In genomic region chr2:30119641-30120051, GRCm38 (mm10) we compare ENCODE assay signal across 10 mouse cellular contexts. TPM values are rescaled to one million over a fixed set of nuclear protein-coding genes. Genes with fewer than 3 reads are reported as not detected.
DNase-seq lines count a peak whose midpoint lies in the region; ATAC-seq lines count a peak whose summit lies in the region.
"Had no signal": no experiment of that assay in that cellular context is flagged by ENCODE, and none has a peak within 500 bp of the region (broad histone marks: within the 10 kb centered on the region; RNA-seq: fewer than 3 reads in every experiment).

No protein-coding gene starts in this region.

- H3K27me3 ChIP-seq in hindbrain, embryonic 10.5 days (ENCODE audit: insufficient read depth, poor library complexity, severe bottlenecking), result no peaks in the 10 kb centered on the region
- no peaks in the 10 kb centered on the region for H3K27me3 ChIP-seq in hindbrain, embryonic 16.5 days (replicated peaks; ENCODE audit: control insufficient read depth, insufficient read depth, low read length)
- H3K27me3 ChIP-seq in intestine, embryonic 16.5 days (replicated peaks; ENCODE audit: control insufficient read depth, insufficient read depth, low read length), result no peaks in the 10 kb centered on the region
- H3K27me3 ChIP-seq: embryonic facial prominence, embryonic 15.5 days; limb, embryonic 13.5 days had no signal

- no peak for ATAC-seq in hindbrain, embryonic 16.5 days
- no peak for ATAC-seq in intestine, embryonic 16.5 days

- H3K4me2 ChIP-seq in hindbrain, embryonic 16.5 days (ENCODE audit: low read length), result no peak overlapping the region; the same call in 1 of the 2 replicates
- H3K4me2 ChIP-seq in intestine, embryonic 16.5 days (ENCODE audit: low read depth, low read length), result no peak overlapping the region
- H3K4me2 ChIP-seq: embryonic facial prominence, embryonic 15.5 days; limb, embryonic 13.5 days had no signal

- WGBS in hindbrain, embryonic 10.5 days, result 20% methylated on average over 6 of the region's 6 CpGs
- WGBS in hindbrain, embryonic 16.5 days, result 6% methylated on average over 6 of the region's 6 CpGs
- WGBS in intestine, embryonic 16.5 days, result 52% methylated on average over 6 of the region's 6 CpGs

- no peaks in the 10 kb centered on the region for H3K9me3 ChIP-seq in hindbrain, embryonic 10.5 days
- H3K9me3 ChIP-seq in hindbrain, embryonic 16.5 days (ENCODE audit: control insufficient read depth, low read length), result no peaks in the 10 kb centered on the region
- H3K9me3 ChIP-seq in intestine, embryonic 16.5 days (ENCODE audit: control insufficient read depth, low read length), result no peaks in the 10 kb centered on the region
- H3K9me3 ChIP-seq: embryonic facial prominence, embryonic 15.5 days; limb, embryonic 13.5 days had no signal

- H3K36me3 ChIP-seq in hindbrain, embryonic 10.5 days, result peaks cover 10% of the 10 kb centered on the region; the same call in 1 of the 2 replicates
- no peaks in the 10 kb centered on the region for H3K36me3 ChIP-seq in hindbrain, embryonic 16.5 days (ENCODE audit: control insufficient read depth, insufficient read depth, low read length)
- no peaks in the 10 kb centered on the region for H3K36me3 ChIP-seq in intestine, embryonic 16.5 days (ENCODE audit: control insufficient read depth, insufficient read depth, low read length)

- no peak for DNase-seq in hindbrain, embryonic 10.5 days (ENCODE audit: low spot score)
- DNase-seq in frontal cortex, adult 2 months (ENCODE audit: extremely low spot score in 1 of 2, low spot score in 1 of 2), result peak; percentile 69 to 82
- peak; percentile 75 to 80 for DNase-seq in left cerebral cortex, postnatal 36 days (ENCODE audit: low spot score in 2 of 2)
- DNase-seq in thymus, adult 18-20 months, result peak; percentile 47 to 73
- DNase-seq in kidney, postnatal 36 days, result no peak
- DNase-seq in heart, adult 8-10 months (ENCODE audit: low spot score), result no peak

- intact Hi-C loops in left cerebral cortex, postnatal 36 days (cut with DNase I), result no loop called here

- no peak overlapping the region for H3K9ac ChIP-seq in hindbrain, embryonic 16.5 days (ENCODE audit: low read depth, low read length)
- H3K9ac ChIP-seq in intestine, embryonic 16.5 days (ENCODE audit: low read depth, low read length), result no peak overlapping the region
- H3K9ac ChIP-seq: embryonic facial prominence, embryonic 15.5 days; limb, embryonic 13.5 days had no signal

- no peak overlapping the region for H3K4me3 ChIP-seq in hindbrain, embryonic 10.5 days
- no peak overlapping the region for H3K4me3 ChIP-seq in hindbrain, embryonic 16.5 days (ENCODE audit: low read length)
- H3K4me3 ChIP-seq in intestine, embryonic 16.5 days (ENCODE audit: low read length), result no peak overlapping the region
- H3K4me3 ChIP-seq: embryonic facial prominence, embryonic 15.5 days; limb, embryonic 13.5 days had no signal

- peak overlapping the region; percentile 71 for H3K27ac ChIP-seq in hindbrain, embryonic 10.5 days
- H3K27ac ChIP-seq in hindbrain, embryonic 16.5 days (ENCODE audit: low read depth, low read length), result no peak overlapping the region; the same call in 1 of the 2 replicates
- H3K27ac ChIP-seq in intestine, embryonic 16.5 days (ENCODE audit: low read length), result no peak overlapping the region
- H3K27ac ChIP-seq: embryonic facial prominence, embryonic 15.5 days; limb, embryonic 13.5 days had no signal

- peaks cover 38% of the 10 kb centered on the region for H3K4me1 ChIP-seq in hindbrain, embryonic 10.5 days (replicated peaks)
- peaks cover 25% of the 10 kb centered on the region for H3K4me1 ChIP-seq in hindbrain, embryonic 16.5 days (ENCODE audit: control insufficient read depth, insufficient read depth, low read depth, low read length)
- 0 out of 2 replicates have a peak, but pooled peaks cover 3% of the 10 kb centered on the region for H3K4me1 ChIP-seq in intestine, embryonic 16.5 days (ENCODE audit: control insufficient read depth, insufficient read depth, low read length)

RNA-seq across cellular contexts. Expression of gene Zer1, which starts 4.7 kb away (rescaled TPM):
- polyA plus RNA-seq in hindbrain, embryonic 10.5 days (2016; fragmentation: Nextera tagmentation; extraction: Ambion mirVana), result 6.5 and 8.7 TPM in 2 replicates
- 10.4 and 11.3 TPM in 2 replicates for polyA plus RNA-seq in hindbrain, embryonic 16.5 days (2015; fragmentation: Nextera tagmentation; extraction: Ambion mirVana)
- polyA plus RNA-seq in frontal cortex, adult 2 months (2012; rRNA removed), result 146 and 169 TPM in 2 replicates
- 100 to 1,000 TPM; 154 to 161 TPM for total RNA-seq in left cerebral cortex, postnatal 36 days (2021)
- total RNA-seq in heart, adult 8-10 months (2022), result 10 to 100 TPM; 24.9 to 27.6 (median 25.8) TPM
- polyA plus RNA-seq in intestine, embryonic 16.5 days (2015; fragmentation: Nextera tagmentation; extraction: Ambion mirVana), result 3.3 and 3.7 TPM in 2 replicates

RNA-seq across cellular contexts. Expression of gene Tbc1d13, which starts 13.9 kb away (rescaled TPM):
- 6.9 and 10.2 TPM in 2 replicates for polyA plus RNA-seq in hindbrain, embryonic 10.5 days (2016; fragmentation: Nextera tagmentation; extraction: Ambion mirVana)
- polyA plus RNA-seq in hindbrain, embryonic 16.5 days (2015; fragmentation: Nextera tagmentation; extraction: Ambion mirVana), result 8.8 and 10.0 TPM in 2 replicates
- 44.3 and 45.3 TPM in 2 replicates for polyA plus RNA-seq in frontal cortex, adult 2 months (2012; rRNA removed)
- total RNA-seq in left cerebral cortex, postnatal 36 days (2021), result 10 to 100 TPM; 48.0 to 63.9 TPM
- 10 to 100 TPM; 14.8 to 19.9 (median 17.6) TPM for total RNA-seq in heart, adult 8-10 months (2022)
- polyA plus RNA-seq in intestine, embryonic 16.5 days (2015; fragmentation: Nextera tagmentation; extraction: Ambion mirVana), result 8.3 and 9.8 TPM in 2 replicates

RNA-seq across cellular contexts. Expression of gene Zdhhc12, which starts 26.2 kb away (rescaled TPM):
- polyA plus RNA-seq in hindbrain, embryonic 10.5 days (2016; fragmentation: Nextera tagmentation; extraction: Ambion mirVana), result 37.6 and 41.5 TPM in 2 replicates
- 31.3 and 32.2 TPM in 2 replicates for polyA plus RNA-seq in hindbrain, embryonic 16.5 days (2015; fragmentation: Nextera tagmentation; extraction: Ambion mirVana)
- polyA plus RNA-seq in frontal cortex, adult 2 months (2012; rRNA removed), result 20.8 and 21.4 TPM in 2 replicates
- total RNA-seq in left cerebral cortex, postnatal 36 days (2021), result 1 to 10 TPM; 7.2 to 8.6 TPM
- 1 to 10 TPM; 2.3 to 4.1 (median 3.6) TPM for total RNA-seq in heart, adult 8-10 months (2022)
- 79.0 and 86.2 TPM in 2 replicates for polyA plus RNA-seq in intestine, embryonic 16.5 days (2015; fragmentation: Nextera tagmentation; extraction: Ambion mirVana)

RNA-seq across cellular contexts. Expression of gene Pkn3, which starts 42.2 kb away (rescaled TPM):
- 9.7 TPM in 2 replicates for polyA plus RNA-seq in hindbrain, embryonic 10.5 days (2016; fragmentation: Nextera tagmentation; extraction: Ambion mirVana)
- 1.6 and 2.1 TPM in 2 replicates for polyA plus RNA-seq in hindbrain, embryonic 16.5 days (2015; fragmentation: Nextera tagmentation; extraction: Ambion mirVana)
- 2.0 and 2.7 TPM in 2 replicates for polyA plus RNA-seq in frontal cortex, adult 2 months (2012; rRNA removed)
- total RNA-seq in left cerebral cortex, postnatal 36 days (2021), result 1 to 10 TPM; 1.1 to 2.9 TPM
- total RNA-seq in heart, adult 8-10 months (2022), result 10 to 100 TPM in 2 of 4 experiments, 1 to 10 TPM in 2; 9.0 to 11.2 (median 10.1) TPM
- 10.4 and 10.8 TPM in 2 replicates for polyA plus RNA-seq in intestine, embryonic 16.5 days (2015; fragmentation: Nextera tagmentation; extraction: Ambion mirVana)

RNA-seq across cellular contexts. Expression of gene Endog, which starts 51.6 kb away (rescaled TPM):
- 15.9 and 17.5 TPM in 2 replicates for polyA plus RNA-seq in hindbrain, embryonic 10.5 days (2016; fragmentation: Nextera tagmentation; extraction: Ambion mirVana)
- polyA plus RNA-seq in hindbrain, embryonic 16.5 days (2015; fragmentation: Nextera tagmentation; extraction: Ambion mirVana), result 24.0 and 29.2 TPM in 2 replicates
- polyA plus RNA-seq in frontal cortex, adult 2 months (2012; rRNA removed), result 31.9 and 34.3 TPM in 2 replicates
- total RNA-seq in left cerebral cortex, postnatal 36 days (2021), result 10 to 100 TPM; 19.3 to 25.0 TPM
- 100 to 1,000 TPM in 1 of 4 experiments, 10 to 100 TPM in 3; 93.9 to 101 (median 96.8) TPM for total RNA-seq in heart, adult 8-10 months (2022)
- polyA plus RNA-seq in intestine, embryonic 16.5 days (2015; fragmentation: Nextera tagmentation; extraction: Ambion mirVana), result 42.5 and 45.5 TPM in 2 replicates

Comparison
In these comparisons a context has a peak if more than half of its experiments do, and no peak if none do; other contexts are left out.
1. DNase-seq: peak in frontal cortex, adult 2 months (2 of 2), left cerebral cortex, postnatal 36 days (2 of 2) and thymus, adult 18-20 months (2 of 2); none in hindbrain, embryonic 10.5 days (single experiment), kidney, postnatal 36 days (0 of 2) and heart, adult 8-10 months (single experiment).
2. RNA of gene Zer1, which starts 4.7 kb away (polyA plus RNA-seq): 146 to 169 TPM in frontal cortex, adult 2 months; 10.4 to 11.3 TPM in hindbrain, embryonic 16.5 days, 6.5 to 8.7 TPM in hindbrain, embryonic 10.5 days and 3.3 to 3.7 TPM in intestine, embryonic 16.5 days; every median in the first group is over 10 times any median in the second.